Mouse (Mus musculus): ENCODE measurements around the gene Gm45711.

- TF ChIP-seq CTCF (IDR thresholded peaks at IDR 0.05; ENCODE audit: low read depth, low read length) (no peak), POLR2A (IDR thresholded peaks at IDR 0.05; ENCODE audit: insufficient read depth, low read length) (no peak)
Observed at GRCm38 (mm10) chr8:104344622-104345021, 34.7 kb upstream of the Gm45711 start.
